Mouse (Mus musculus) macrophage (primary cell): ENCODE measurements around the gene Col16a1. TPM values are rescaled to one million over a fixed set of nuclear protein-coding genes. Genes with fewer than 3 reads are reported as not detected.

Experiments
- H3K27ac ChIP-seq: fragments of 350-480 bp; formaldehyde crosslinking; 2 replicates; pipeline ENCODE4 v1.9.0; 2021
- H3K36me3 ChIP-seq: fragments of 350-480 bp; formaldehyde crosslinking; 2 replicates; pipeline ENCODE4 v1.9.0; 2021; ENCODE audit errors: inconsistent target
- H3K4me3 ChIP-seq: fragments of 350-480 bp; formaldehyde crosslinking; 2 replicates; pipeline ENCODE4 v1.9.0; 2021; ENCODE audit errors: inconsistent target
- H3K79me2 ChIP-seq: fragments of 350-480 bp; formaldehyde crosslinking; 2 replicates; pipeline ENCODE4 v1.9.0; 2021; ENCODE audit errors: inconsistent target
- WGBS: methylation state at CpG from one replicate; pipeline ENCODE4 v1.1.7; 2026; ENCODE audit warnings: inconsistent platforms; ENCODE audit not compliant: missing documents; 5-methylcytosine and 5-hydroxymethylcytosine counted together
- polyA plus RNA-seq: library from polyadenylated mRNA; stranded (reverse); fragments of 250-400 nt; gene quantifications from 3 replicates; pipeline ENCODE4 v1.2.4, GENCODE M21; 2018; ENCODE audit warnings: inconsistent platforms

Col16a1 gene
- polyA plus RNA-seq, 1 experiment from 2014 or later = not detected

GRCm38 (mm10) chr4:130141786-130142185 lies 94.1 kb downstream of the Col16a1 start:
- WGBS = 88% methylated on average over 3 of the region's 3 CpGs
- H3K4me3 ChIP-seq = no peak overlapping the region

DNA sequence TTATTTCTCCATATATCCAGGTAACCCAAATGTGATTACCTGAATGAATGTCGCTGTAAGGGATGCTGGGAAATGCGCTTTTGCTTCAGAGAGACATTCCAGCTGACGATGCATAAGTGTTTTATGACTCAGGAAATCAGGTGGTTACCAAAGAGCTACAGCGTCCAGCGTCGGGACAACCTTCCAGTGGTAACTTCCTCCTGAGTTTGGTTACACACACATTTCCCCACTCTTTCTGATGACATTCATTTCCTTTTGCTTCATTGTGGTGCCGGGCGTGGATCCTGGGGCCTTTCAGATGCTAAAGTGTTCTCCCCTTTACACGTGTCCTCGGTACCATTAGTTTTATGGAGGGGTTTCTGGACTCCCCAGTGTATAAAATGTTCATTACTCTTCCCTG lies 100.8 kb downstream of the Col16a1 start:
- Histone ChIP-seq H3K4me3 (no peak overlapping the region), H3K79me2 (no peaks in the 10 kb centered on the region), H3K27ac (no peak overlapping the region), H3K36me3 (no peaks in the 10 kb centered on the region)
- WGBS = 2% methylated on average over 10 of the region's 10 CpGs

More at GRCm38 (mm10) chr4:130141786-130142185, 94.1 kb downstream of the Col16a1 start:
- H3K36me3 ChIP-seq = no peaks in the 10 kb centered on the region
- H3K27ac ChIP-seq = no peak overlapping the region
- H3K79me2 ChIP-seq = no peaks in the 10 kb centered on the region

Other genes starting within 250 kb of the Col16a1 start
- gene Ptp4a2, start 236.6 kb upstream of the Col16a1 start, polyA plus RNA-seq = 220 to 982 TPM (median 230 TPM) in 3 replicates
- gene Spocd1, start 118.6 kb upstream of the Col16a1 start, polyA plus RNA-seq = not detected in 3 replicates
- gene Adgrb2, start 63.0 kb upstream of the Col16a1 start, polyA plus RNA-seq = not detected in 3 replicates
- 17.5 to 36.8 TPM (median 33.1 TPM) in 3 replicates for gene Pef1, start 54.7 kb downstream of the Col16a1 start, polyA plus RNA-seq
- not detected in 3 replicates for gene Hcrtr1, start 91.5 kb downstream of the Col16a1 start, polyA plus RNA-seq
- gene Tinagl1, start 127.3 kb downstream of the Col16a1 start, polyA plus RNA-seq = 0.28 to 0.41 TPM in 2 of 3 replicates, not detected in the other
- gene Gm853, start 174.6 kb downstream of the Col16a1 start, polyA plus RNA-seq = not detected in 3 replicates
- gene Serinc2, start 231.4 kb downstream of the Col16a1 start, polyA plus RNA-seq = not detected in 3 replicates